Mouse (Mus musculus): ENCODE data around the gene Mettl16.

- TF ChIP-seq CTCF (IDR thresholded peaks at IDR 0.05; ENCODE audit: borderline replicate concordance, extremely low read depth, insufficient read depth, insufficient read length) (no peak), POLR2A (IDR thresholded peaks at IDR 0.05; ENCODE audit: borderline replicate concordance, extremely low read depth, insufficient read depth, insufficient read length, poor library complexity, severe bottlenecking) (no peak)
Observed at GRCm38 (mm10) chr11:74792874-74793273, 22.2 kb downstream of the Mettl16 start.

All from brain, embryonic 14.5 days (tissue).